Mouse (Mus musculus) cortical plate, adult 2 months (tissue): ENCODE measurements around the gene Ccr2. TPM values are rescaled to one million over a fixed set of nuclear protein-coding genes. Genes with fewer than 3 reads are reported as not detected.
"Not testable (repeated sequence)": the region's sequence is repeated elsewhere in the genome, so short reads cannot be mapped to it uniquely, and the experiment has no call there.

ENCODE experiments used
- H3K27ac ChIP-seq: fragments of 200-500 bp; 2 replicates; pipeline ENCODE4 v1.5.1; 2012; ENCODE audit warnings: low read length, control low read depth, inconsistent platforms; ENCODE audit not compliant: insufficient read depth
- H3K4me1 ChIP-seq: fragments of 200-500 bp; 2 replicates; pipeline ENCODE4 v1.6.1; 2011; ENCODE audit warnings: low read length; ENCODE audit not compliant: control insufficient read depth, insufficient read depth
- H3K4me3 ChIP-seq: fragments of 200-500 bp; 2 replicates; pipeline ENCODE4 v1.5.1; 2011; ENCODE audit warnings: mild to moderate bottlenecking, low read length, control low read depth; ENCODE audit not compliant: insufficient read depth
- CTCF ChIP-seq: fragments of 200-500 bp; IDR thresholded peaks from 2 replicates; pipeline ENCODE4 v1.5.1; 2011; ENCODE audit warnings: mild to moderate bottlenecking, control low read depth, low read length; ENCODE audit not compliant: insufficient read depth; ENCODE audit errors: extremely low read depth
- POLR2A ChIP-seq: fragments of 200-500 bp; IDR thresholded peaks from 2 replicates; pipeline ENCODE4 v1.6.1; 2011; ENCODE audit warnings: mild to moderate bottlenecking, low read length, control low read depth; ENCODE audit not compliant: insufficient read depth; ENCODE audit errors: extremely low read depth
- polyA plus RNA-seq: library from polyadenylated mRNA; depleted of rRNA; stranded (reverse); fragments of >200 nt; gene quantifications from 2 replicates; pipeline ENCODE4 v1.2.3, GENCODE M21; 2012

The Ccr2 gene
- polyA plus RNA-seq, 1 experiment = 0.19 TPM

GRCm38 (mm10) chr9:124079803-124080202 lies 21.9 kb upstream of the Ccr2 start:
- TF ChIP-seq POLR2A (no peak), CTCF (no peak)
- no peaks in the 10 kb centered on the region for H3K4me1 ChIP-seq
- H3K27ac ChIP-seq = no peak overlapping the region
- H3K4me3 ChIP-seq = no peak overlapping the region

- H3K4me3 ChIP-seq, H3K27ac ChIP-seq, H3K4me1 ChIP-seq: not testable (repeated sequence)
These were observed 21.3 kb upstream of the Ccr2 start for GRCm38 (mm10) chr9:124080471-124080870.

GRCm38 (mm10) chr9:124090441-124090840 lies 11.3 kb upstream of the Ccr2 start:
- no peaks in the 10 kb centered on the region for H3K4me1 ChIP-seq
- TF ChIP-seq POLR2A = no peak
- no peak for TF ChIP-seq CTCF
- no peak overlapping the region for H3K27ac ChIP-seq
- H3K4me3 ChIP-seq = no peak overlapping the region

GRCm38 (mm10) chr9:124099127-124099526 lies 2.6 kb upstream of the Ccr2 start:
- Histone ChIP-seq H3K4me3 (no peak overlapping the region), H3K4me1 (no peaks in the 10 kb centered on the region), H3K27ac (no peak overlapping the region)
- TF ChIP-seq CTCF = no peak
- no peak for TF ChIP-seq POLR2A

- H3K4me1 ChIP-seq = no peaks in the 10 kb centered on the region
- H3K27ac ChIP-seq = no peak overlapping the region
- no peak overlapping the region for H3K4me3 ChIP-seq
- no peak for TF ChIP-seq POLR2A
- no peak for TF ChIP-seq CTCF
These were observed 1.4 kb upstream of the Ccr2 start for GRCm38 (mm10) chr9:124100357-124100756.

GRCm38 (mm10) chr9:124103199-124103598 lies 1.4 kb downstream of the Ccr2 start:
- H3K4me3 ChIP-seq = no peak overlapping the region
- H3K4me1 ChIP-seq = no peaks in the 10 kb centered on the region
- H3K27ac ChIP-seq = no peak overlapping the region
- TF ChIP-seq CTCF = no peak
- no peak for TF ChIP-seq POLR2A

GRCm38 (mm10) chr9:124105196-124105595 lies 3.4 kb downstream of the Ccr2 start:
- Histone ChIP-seq H3K27ac (no peak overlapping the region), H3K4me1 (no peaks in the 10 kb centered on the region)
- TF ChIP-seq CTCF (no peak), POLR2A (no peak)

GRCm38 (mm10) chr9:124107232-124107631 lies 5.5 kb downstream of the Ccr2 start:
- TF ChIP-seq POLR2A = no peak
- TF ChIP-seq CTCF = no peak
- no peaks in the 10 kb centered on the region for H3K4me1 ChIP-seq
- H3K4me3 ChIP-seq = no peak overlapping the region
- H3K27ac ChIP-seq = no peak overlapping the region

More at GRCm38 (mm10) chr9:124105196-124105595, 3.4 kb downstream of the Ccr2 start:
- no peak overlapping the region for H3K4me3 ChIP-seq

- H3K4me1 ChIP-seq = no peaks in the 10 kb centered on the region
- no peak overlapping the region for H3K4me3 ChIP-seq
- H3K27ac ChIP-seq = no peak overlapping the region
- TF ChIP-seq CTCF (no peak), POLR2A (no peak)
These were observed 6.8 kb downstream of the Ccr2 start for GRCm38 (mm10) chr9:124108356-124109127.

GRCm38 (mm10) chr9:124111997-124112396 lies 10.2 kb downstream of the Ccr2 start:
- no peaks in the 10 kb centered on the region for H3K4me1 ChIP-seq
- no peak overlapping the region for H3K4me3 ChIP-seq
- H3K27ac ChIP-seq = no peak overlapping the region
- no peak for TF ChIP-seq CTCF
- no peak for TF ChIP-seq POLR2A
